Mouse (Mus musculus): ENCODE results near the gene Erich6.

DNA sequence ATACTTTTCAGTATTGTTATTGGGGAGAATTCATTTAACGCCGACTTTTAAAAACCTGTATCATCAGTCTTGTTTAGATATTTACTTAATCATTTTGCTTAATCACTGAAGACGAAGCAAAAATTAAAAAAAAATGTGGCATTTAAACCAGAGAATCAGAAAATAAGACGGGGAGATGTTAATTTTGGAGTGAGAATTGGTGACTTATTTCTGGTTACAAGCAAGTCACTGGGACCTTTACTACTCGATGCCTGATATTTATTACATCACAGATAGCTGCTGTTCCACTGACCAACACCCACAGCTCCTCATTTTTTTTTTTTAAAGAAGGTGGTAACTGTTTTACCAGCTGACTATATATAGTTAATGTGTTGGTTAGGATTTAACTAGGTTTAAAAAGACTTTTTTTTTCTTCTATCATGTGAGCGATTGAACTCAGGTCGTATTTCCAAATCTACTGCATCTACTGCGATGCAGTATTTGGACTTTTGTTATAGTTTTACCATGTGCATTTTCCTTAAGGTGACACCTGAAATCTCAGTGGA lies 59.4 kb downstream of the Erich6 start:
- no peak for TF ChIP-seq CTCF (IDR thresholded peaks at IDR 0.05; ENCODE audit: low read depth)
- TF ChIP-seq EP300 (IDR thresholded peaks at IDR 0.05; ENCODE audit: low read depth): 0 out of 2 replicates have a peak, but pooled peaks have one; percentile 25
